8 mouse cellular contexts compared by ENCODE assay signal in genomic region chr4:123664021-123664950, GRCm38 (mm10). TPM values are rescaled to one million over a fixed set of nuclear protein-coding genes. Genes with fewer than 3 reads are reported as not detected.
A peak's percentile ranks its signal among the peaks of the same experiment; 100 is the strongest.
DNase-seq lines count a peak whose midpoint lies in the region; ATAC-seq and TF ChIP-seq lines count a peak whose summit lies in the region.

No protein-coding gene starts in this region.

- peak; percentile 85 for ATAC-seq in heart, postnatal 0 days (ENCODE audit: insufficient read depth, low read depth)
- ATAC-seq in lung, postnatal 0 days: peak; percentile 85

- H3K4me2 ChIP-seq in heart, postnatal 0 days (ENCODE audit: low read depth, low read length): peak overlapping the region; percentile 97
- peak overlapping the region; percentile 78 for H3K4me2 ChIP-seq in lung, postnatal 0 days (replicated peaks; ENCODE audit: low read depth, low read length)

- peak in 1 of 2 experiments; percentile 23; a peak in 3 of 4 replicates for TF ChIP-seq POLR2A in MEL (IDR thresholded peaks at IDR 0.05; ENCODE audit: control insufficient read depth in 1 of 2, insufficient read depth in 1 of 2, low read depth in 1 of 2, low read length in 2 of 2, poor library complexity in 1 of 2)
- peak; percentile 59 for TF ChIP-seq POLR2A in brain, embryonic 14.5 days (IDR thresholded peaks at IDR 0.05; ENCODE audit: borderline replicate concordance, extremely low read depth, insufficient read depth, insufficient read length, poor library complexity, severe bottlenecking)

- peak overlapping the region; percentile 60 to 62 for H3K4me3 ChIP-seq in MEL (ENCODE audit: control insufficient read depth in 1 of 2, insufficient read depth in 1 of 2, low read depth in 2 of 2, low read length in 2 of 2)
- H3K4me3 ChIP-seq in forebrain, embryonic 10.5 days: peak overlapping the region; percentile 92
- H3K4me3 ChIP-seq in heart, postnatal 0 days (ENCODE audit: low read depth, low read length): peak overlapping the region; percentile 99
- H3K4me3 ChIP-seq in lung, postnatal 0 days (ENCODE audit: low read depth, low read length): peak overlapping the region; percentile 98

- H3K4me1 ChIP-seq in MEL (ENCODE audit: control insufficient read depth in 1 of 2, insufficient read depth in 2 of 2, low read length in 2 of 2): peaks cover 3 to 17% of the 10 kb centered on the region in 2 experiments; a peak in 3 of 4 replicates
- H3K4me1 ChIP-seq in forebrain, embryonic 10.5 days: peaks cover 66% of the 10 kb centered on the region
- peaks cover 17% of the 10 kb centered on the region for H3K4me1 ChIP-seq in heart, postnatal 0 days (ENCODE audit: control insufficient read depth, insufficient read depth)
- peaks cover 25% of the 10 kb centered on the region; the same call in 1 of the 2 replicates for H3K4me1 ChIP-seq in lung, postnatal 0 days (ENCODE audit: insufficient read depth, low read depth, low read length)

- TF ChIP-seq EP300 in MEL (IDR thresholded peaks at IDR 0.05; ENCODE audit: low read depth in 1 of 2, low read length in 2 of 2): peak in 1 of 2 experiments; percentile 37; a peak in 2 of 4 replicates
- TF ChIP-seq EP300 in heart, postnatal 0 days (IDR thresholded peaks at IDR 0.05; ENCODE audit: low read depth): no peak
- no peak for TF ChIP-seq EP300 in lung, postnatal 0 days (IDR thresholded peaks at IDR 0.05)

- no peak for TF ChIP-seq RAD21 in MEL (IDR thresholded peaks at IDR 0.05; ENCODE audit: low read depth, low read length)

- H3K36me3 ChIP-seq in MEL (ENCODE audit: control insufficient read depth in 1 of 2, insufficient read depth in 2 of 2, low read length in 2 of 2): peaks cover 0 to 17% of the 10 kb centered on the region in 2 experiments; a peak in 2 of 4 replicates
- peaks cover 11% of the 10 kb centered on the region for H3K36me3 ChIP-seq in forebrain, embryonic 10.5 days (replicated peaks)
- no peaks in the 10 kb centered on the region for H3K36me3 ChIP-seq in heart, postnatal 0 days (replicated peaks; ENCODE audit: control insufficient read depth, insufficient read depth, low read length)
- H3K36me3 ChIP-seq in lung, postnatal 0 days (ENCODE audit: insufficient read depth, low read length): no peaks in the 10 kb centered on the region

- H3K9me3 ChIP-seq in MEL (replicated peaks; ENCODE audit: insufficient read depth, low read length): no peaks in the 10 kb centered on the region
- no peaks in the 10 kb centered on the region for H3K9me3 ChIP-seq in forebrain, embryonic 10.5 days
- H3K9me3 ChIP-seq in heart, postnatal 0 days (replicated peaks; ENCODE audit: control insufficient read depth, low read length): no peaks in the 10 kb centered on the region
- no peaks in the 10 kb centered on the region for H3K9me3 ChIP-seq in lung, postnatal 0 days (ENCODE audit: low read length)

- H3K27ac ChIP-seq in MEL (ENCODE audit: control insufficient read depth, low read depth, low read length): no peak overlapping the region; the same call in 1 of the 2 replicates
- H3K27ac ChIP-seq in forebrain, embryonic 10.5 days: peak overlapping the region; percentile 100
- H3K27ac ChIP-seq in heart, postnatal 0 days (ENCODE audit: low read depth): peak overlapping the region; percentile 99
- H3K27ac ChIP-seq in lung, postnatal 0 days (ENCODE audit: low read length): peak overlapping the region; percentile 98

- WGBS in forebrain, embryonic 10.5 days: under 1% methylated on average over 119 of the region's 125 CpGs
- under 1% methylated on average over 95 of the region's 125 CpGs for WGBS in heart, postnatal 0 days
- WGBS in lung, postnatal 0 days: under 1% methylated on average over 85 of the region's 125 CpGs

- no peaks in the 10 kb centered on the region for H3K27me3 ChIP-seq in MEL (ENCODE audit: control insufficient read depth in 1 of 2, insufficient read depth in 2 of 2, low read length in 2 of 2)
- H3K27me3 ChIP-seq in forebrain, embryonic 10.5 days (ENCODE audit: poor library complexity, severe bottlenecking): no peaks in the 10 kb centered on the region
- H3K27me3 ChIP-seq in heart, postnatal 0 days (ENCODE audit: control insufficient read depth, insufficient read depth, low read length): no peaks in the 10 kb centered on the region
- no peaks in the 10 kb centered on the region for H3K27me3 ChIP-seq in lung, postnatal 0 days (replicated peaks; ENCODE audit: insufficient read depth, low read length)

- peak overlapping the region; percentile 79 for H3K9ac ChIP-seq in MEL (ENCODE audit: control insufficient read depth, low read depth, low read length, poor library complexity, severe bottlenecking)
- peak overlapping the region; percentile 94 for H3K9ac ChIP-seq in heart, postnatal 0 days (replicated peaks; ENCODE audit: low read depth, low read length)
- peak overlapping the region; percentile 97 for H3K9ac ChIP-seq in lung, postnatal 0 days (replicated peaks; ENCODE audit: low read depth)

- no peak for TF ChIP-seq CTCF in MEL (IDR thresholded peaks at IDR 0.05 in 2 of 3, conservative IDR thresholded peaks at IDR 0.05 in 1 of 3; ENCODE audit: control insufficient read depth in 1 of 3, insufficient read depth in 1 of 3, low read depth in 2 of 3, low read length in 3 of 3, poor library complexity in 1 of 3, severe bottlenecking in 1 of 3)
- no peak for TF ChIP-seq CTCF in brain, embryonic 14.5 days (IDR thresholded peaks at IDR 0.05; ENCODE audit: borderline replicate concordance, extremely low read depth, insufficient read depth, insufficient read length)
- TF ChIP-seq CTCF in heart, postnatal 0 days (IDR thresholded peaks at IDR 0.05; ENCODE audit: low read depth): no peak
- TF ChIP-seq CTCF in lung, postnatal 0 days (IDR thresholded peaks at IDR 0.05): no peak

- no peaks in the 10 kb centered on the region for H3K79me2 ChIP-seq in MEL (ENCODE audit: control insufficient read depth, insufficient read depth, low read length, poor library complexity)

- DNase-seq in MEL (ENCODE audit: low read depth, low spot score): peak; percentile 60
- DNase-seq in brain, embryonic 14.5 days (ENCODE audit: low read depth): peak; percentile 75
- DNase-seq in forebrain, embryonic 10.5 days (ENCODE audit: extremely low spot score, low spot score): peak; percentile 65
- peak; percentile 67 for DNase-seq in heart, postnatal 0 days (ENCODE audit: low spot score)
- peak; percentile 90 for DNase-seq in kidney, postnatal 14 days
- peak; percentile 82 for DNase-seq in lung, postnatal 0 days (ENCODE audit: low spot score)
- peak; percentile 39 for DNase-seq in ovary, postnatal 10 days (ENCODE audit: low spot score)
- DNase-seq in thymus, postnatal 36 days: peak; percentile 65 to 72

TF ChIP-seq in MEL, 35 proteins besides CTCF, POLR2A, EP300 and RAD21 (continues in another document):
- TF ChIP-seq HCFC1 (IDR thresholded peaks at IDR 0.05; ENCODE audit: low read depth, low read length) (0 out of 2 replicates have a peak, but pooled peaks have one; percentile 26), CHD1 (IDR thresholded peaks at IDR 0.05; ENCODE audit: low read depth, low read length) (no peak), USF2 (IDR thresholded peaks at IDR 0.05; ENCODE audit: borderline replicate concordance in 1 of 2, insufficient read depth in 1 of 2, low read depth in 1 of 2, low read length in 2 of 2) (no peak), POLR2AphosphoS5 (IDR thresholded peaks at IDR 0.05; ENCODE audit: borderline replicate concordance, low read depth, low read length) (no peak), TCF12 (IDR thresholded peaks at IDR 0.05; ENCODE audit: low read depth, low read length) (peak; percentile 54; the same call in 1 of the 2 replicates), MXI1 (IDR thresholded peaks at IDR 0.05; ENCODE audit: low read depth, low read length) (0 out of 2 replicates have a peak, but pooled peaks have one; percentile 20), MAZ (IDR thresholded peaks at IDR 0.05; ENCODE audit: low read depth, low read length) (peak; percentile 48; the same call in 1 of the 2 replicates), MAX (IDR thresholded peaks at IDR 0.05; ENCODE audit: low read length) (no peak), JUND (IDR thresholded peaks at IDR 0.05; ENCODE audit: low read depth, low read length) (no peak), RCOR1 (IDR thresholded peaks at IDR 0.05; ENCODE audit: low read depth, low read length) (no peak; the same call in 1 of the 2 replicates), GATA1 (IDR thresholded peaks at IDR 0.05; ENCODE audit: low read depth, low read length) (no peak), ELF1 (IDR thresholded peaks at IDR 0.05; ENCODE audit: low read depth, low read length) (no peak), NRF1 (IDR thresholded peaks at IDR 0.05; ENCODE audit: insufficient read depth, low read depth, low read length, poor library complexity, severe bottlenecking) (no peak), TAL1 (IDR thresholded peaks at IDR 0.05; ENCODE audit: low read length) (peak; percentile 44; the same call in 1 of the 2 replicates), BHLHE40 (IDR thresholded peaks at IDR 0.05; ENCODE audit: borderline replicate concordance, low read depth, low read length) (no peak), E2F4 (IDR thresholded peaks at IDR 0.05; ENCODE audit: borderline replicate concordance, low read depth, low read length) (no peak), SIN3A (IDR thresholded peaks at IDR 0.05; ENCODE audit: low read length) (no peak), KAT2A (conservative IDR thresholded peaks at IDR 0.05; ENCODE audit: low read depth, low read length) (no peak)

RNA-seq across cellular contexts. Expression of gene Macf1, which starts 19.9 kb away (rescaled TPM):
- total RNA-seq in MEL (2012; rRNA removed): 60.8 and 64.6 TPM in 2 replicates
- polyA plus RNA-seq in MEL (2012; ENCODE audit: insufficient read depth in 1 of 2, insufficient read length in 2 of 2, low read depth in 1 of 2, low replicate concordance in 2 of 2, missing spikeins in 1 of 2): 10 to 100 TPM; 18.5 to 71.4 TPM
- polyA plus RNA-seq in brain, embryonic 14.5 days (2012; rRNA removed): 130 and 183 TPM in 2 replicates
- polyA plus RNA-seq in forebrain, embryonic 10.5 days (2016; fragmentation: Nextera tagmentation; extraction: Ambion mirVana): 43.8 and 50.2 TPM in 2 replicates
- total RNA-seq in heart, postnatal 0 days (2014; rRNA removed; ENCODE audit: low replicate concordance): 236 and 250 TPM in 2 replicates
- polyA plus RNA-seq in heart, postnatal 0 days (2015; fragmentation: Nextera tagmentation; extraction: Ambion mirVana): 40.2 and 41.4 TPM in 2 replicates
- 181 and 221 TPM in 2 replicates for polyA plus RNA-seq in lung, postnatal 0 days (2015; fragmentation: Nextera tagmentation; extraction: Ambion mirVana)

RNA-seq across cellular contexts. Expression of gene Ndufs5, which starts 53.7 kb away (rescaled TPM):
- 230 and 252 TPM in 2 replicates for total RNA-seq in MEL (2012; rRNA removed)
- 100 to 1,000 TPM in 1 of 2 experiments, not detected in 1; 155 TPM for polyA plus RNA-seq in MEL (2012; ENCODE audit: insufficient read depth in 1 of 2, insufficient read length in 2 of 2, low read depth in 1 of 2, low replicate concordance in 2 of 2, missing spikeins in 1 of 2)
- polyA plus RNA-seq in brain, embryonic 14.5 days (2012; rRNA removed): 229 and 240 TPM in 2 replicates
- polyA plus RNA-seq in forebrain, embryonic 10.5 days (2016; fragmentation: Nextera tagmentation; extraction: Ambion mirVana): 299 and 315 TPM in 2 replicates
- total RNA-seq in heart, postnatal 0 days (2014; rRNA removed; ENCODE audit: low replicate concordance): 144 and 214 TPM in 2 replicates
- polyA plus RNA-seq in heart, postnatal 0 days (2015; fragmentation: Nextera tagmentation; extraction: Ambion mirVana): 953 and 982 TPM in 2 replicates
- polyA plus RNA-seq in lung, postnatal 0 days (2015; fragmentation: Nextera tagmentation; extraction: Ambion mirVana): 246 and 263 TPM in 2 replicates

Comparison
In these comparisons a context has a peak if more than half of its experiments do, and no peak if none do; other contexts are left out.
1. DNase-seq: peak in every context shown above with its lines; median percentile 90 in kidney, postnatal 14 days; 82 in lung, postnatal 0 days; 75 in brain, embryonic 14.5 days; 68 in thymus, postnatal 36 days; 67 in heart, postnatal 0 days; 65 in forebrain, embryonic 10.5 days; 60 in MEL; 39 in ovary, postnatal 10 days.